Mouse (Mus musculus): ENCODE data around the gene Abcf3.

DNA sequence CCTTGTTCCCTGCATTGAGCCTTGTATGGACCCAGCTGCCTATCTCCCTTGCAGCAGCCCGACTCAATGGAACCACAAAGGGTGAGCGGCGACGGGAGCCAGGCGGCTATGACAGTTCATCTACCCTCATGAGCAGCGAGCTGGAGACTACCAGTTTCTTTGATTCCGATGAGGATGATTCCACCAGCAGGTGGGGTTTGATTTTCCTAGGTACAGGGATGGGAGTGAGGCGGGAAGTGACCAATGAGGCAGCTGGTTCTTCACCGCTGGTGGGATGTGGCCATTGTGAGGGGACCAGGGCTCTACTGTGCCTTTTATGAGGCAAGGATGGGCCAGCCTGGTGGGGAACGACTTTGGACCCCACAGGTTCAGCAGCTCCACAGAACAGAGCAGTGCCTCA lies 24.5 kb upstream of the Abcf3 start:
- TF ChIP-seq MAX (IDR thresholded peaks at IDR 0.05; ENCODE audit: low read length) (no peak), NELFE (IDR thresholded peaks at IDR 0.05; ENCODE audit: low read depth, low read length) (no peak), ZMIZ1 (IDR thresholded peaks at IDR 0.05; ENCODE audit: low read depth, low read length) (no peak), HCFC1 (IDR thresholded peaks at IDR 0.05; ENCODE audit: low read depth, low read length) (no peak), CTCF (conservative IDR thresholded peaks at IDR 0.05 in 1 of 2, IDR thresholded peaks at IDR 0.05 in 1 of 2; ENCODE audit: low read depth in 2 of 2, low read length in 2 of 2) (no peak), POLR2AphosphoS2 (IDR thresholded peaks at IDR 0.05; ENCODE audit: low read depth, low read length) (no peak), PAX5 (IDR thresholded peaks at IDR 0.05; ENCODE audit: low read length) (no peak), MAZ (IDR thresholded peaks at IDR 0.05; ENCODE audit: low read depth, low read length) (no peak), ZNF384 (IDR thresholded peaks at IDR 0.05; ENCODE audit: low read depth, low read length) (no peak), TBP (conservative IDR thresholded peaks at IDR 0.05; ENCODE audit: low read depth, low read length) (no peak), POLR2A (IDR thresholded peaks at IDR 0.05; ENCODE audit: low read depth, low read length) (no peak)
